Mouse (Mus musculus) ES-E14 (cell line): Measurements from ENCODE around the gene Gldc. TPM values are rescaled to one million over a fixed set of nuclear protein-coding genes. Genes with fewer than 3 reads are reported as not detected.

Experiments used
- DNase-seq: peaks from one replicate; pipeline ENCODE4 v3.0.0-alpha.2; 2013; ENCODE audit warnings: low read depth, low spot score
- H3K27ac ChIP-seq: 2 replicates; pipeline ENCODE4 v1.5.1; 2012; ENCODE audit warnings: low read depth, mild to moderate bottlenecking, low read length, moderate library complexity, mixed read lengths; ENCODE audit not compliant: poor library complexity, insufficient read depth, severe bottlenecking
- H3K36me3 ChIP-seq: 2 replicates; pipeline ENCODE4 v1.6.1; 2012; ENCODE audit warnings: mild to moderate bottlenecking, low read length, moderate library complexity, mixed read lengths; ENCODE audit not compliant: control insufficient read depth, poor library complexity, insufficient read depth, severe bottlenecking
- H3K4me1 ChIP-seq, 2 experiments: fragments of 150-350 bp in 1 of 2; sonication (generic) in 1 of 2; 2 replicates each; pipeline ENCODE4 v1.6.1; 2012; ENCODE audit warnings: low read length in 2 of 2, mild to moderate bottlenecking in 1 of 2, mixed read lengths in 1 of 2; ENCODE audit not compliant: control insufficient read depth in 2 of 2, insufficient read depth in 2 of 2, poor library complexity in 1 of 2
- H3K4me3 ChIP-seq, 2 experiments: fragments of 150-350 bp in 1 of 2; sonication (generic) in 1 of 2; 2 replicates each; pipeline ENCODE4 v1.5.1; 2012; ENCODE audit warnings: low read length in 2 of 2, low read depth in 1 of 2, mild to moderate bottlenecking in 1 of 2, mixed read lengths in 1 of 2; ENCODE audit not compliant: insufficient read depth in 1 of 2, poor library complexity in 1 of 2, severe bottlenecking in 1 of 2
- H3K9ac ChIP-seq: 2 replicates; pipeline ENCODE4 v1.6.1; 2012; ENCODE audit warnings: low read depth, mild to moderate bottlenecking, low read length, mixed read lengths; ENCODE audit not compliant: poor library complexity, insufficient read depth, severe bottlenecking
- H3K9me3 ChIP-seq: fragments of 150-350 bp; sonication (generic); 2 replicates; pipeline ENCODE4 v1.6.1; 2012; ENCODE audit warnings: low read depth, mild to moderate bottlenecking, low read length; ENCODE audit not compliant: control insufficient read depth, insufficient read depth
- CHD2 ChIP-seq: IDR thresholded peaks from 2 replicates; pipeline ENCODE4 v1.6.1; 2014; ENCODE audit warnings: mild to moderate bottlenecking, low read depth, low read length, inconsistent platforms
- HCFC1 ChIP-seq: IDR thresholded peaks from 2 replicates; pipeline ENCODE4 v1.6.1; 2012; ENCODE audit warnings: low read length, inconsistent platforms, borderline replicate concordance; ENCODE audit not compliant: insufficient read depth
- MAFK ChIP-seq: IDR thresholded peaks from 2 replicates; pipeline ENCODE4 v1.6.1; 2014; ENCODE audit warnings: mild to moderate bottlenecking, low read depth, low read length, inconsistent platforms; ENCODE audit not compliant: insufficient read depth
- ZC3H11A ChIP-seq: IDR thresholded peaks from 2 replicates; pipeline ENCODE4 v1.6.1; 2012; ENCODE audit warnings: low read depth, mild to moderate bottlenecking, inconsistent platforms, low read length, borderline replicate concordance
- ZNF384 ChIP-seq: IDR thresholded peaks from 2 replicates; pipeline ENCODE4 v1.6.1; 2012; ENCODE audit warnings: low read depth, low read length, inconsistent platforms
- in situ Hi-C, 2 experiments: fragments of 600-800 bp; cut with MboI; formaldehyde crosslinking; loops; one replicate each; pipeline ENCODE4 v1.15.1; 2025; ENCODE audit warnings: low sequenced_read_pairs in 2 of 2, inconsistent platforms in 1 of 2; ENCODE audit not compliant: unreplicated experiment in 2 of 2
- total RNA-seq: library from RNA; depleted of rRNA; stranded (reverse); fragments of 300-350 nt; gene quantifications from 2 replicates; pipeline ENCODE4 v1.2.3, GENCODE M21; 2012

Gene Gldc
- total RNA-seq, 1 experiment = 188 TPM

GRCm38 (mm10) chr19:30202177-30202576, 26.9 kb upstream of the Gldc start:
- in situ Hi-C loops = no loop called here
- TF ChIP-seq ZC3H11A (no peak), MAFK (no peak), CHD2 (no peak), HCFC1 (no peak), ZNF384 (no peak)
- H3K27ac ChIP-seq = no peak overlapping the region

GRCm38 (mm10) chr19:30194999-30195398, 19.8 kb upstream of the Gldc start:
- Histone ChIP-seq H3K4me3 (no peak overlapping the region), H3K4me1 (peaks cover 0 to 5% of the 10 kb centered on the region in 2 experiments; a peak in 1 of 4 replicates), H3K9ac (no peak overlapping the region), H3K36me3 (no peaks in the 10 kb centered on the region), H3K27ac (no peak overlapping the region), H3K9me3 (no peaks in the 10 kb centered on the region)
- in situ Hi-C loops = no loop called here
- no peak for DNase-seq
- TF ChIP-seq ZNF384 = no peak
- no peak for TF ChIP-seq HCFC1
- TF ChIP-seq MAFK = no peak
- no peak for TF ChIP-seq ZC3H11A
- no peak for TF ChIP-seq CHD2

More at GRCm38 (mm10) chr19:30202177-30202576, 26.9 kb upstream of the Gldc start:
- Histone ChIP-seq H3K36me3 (no peaks in the 10 kb centered on the region), H3K9me3 (no peaks in the 10 kb centered on the region), H3K9ac (no peak overlapping the region), H3K4me3 (no peak overlapping the region), H3K4me1 (peaks cover 0 to 2% of the 10 kb centered on the region in 2 experiments; a peak in 1 of 4 replicates)
- no peak for DNase-seq

GRCm38 (mm10) chr19:30187232-30187631, 12.0 kb upstream of the Gldc start:
- in situ Hi-C loops = no loop called here
- TF ChIP-seq MAFK (no peak), CHD2 (no peak), ZNF384 (no peak), ZC3H11A (no peak), HCFC1 (no peak)
- Histone ChIP-seq H3K36me3 (no peaks in the 10 kb centered on the region), H3K4me1 (peaks cover 0 to 3% of the 10 kb centered on the region in 2 experiments; a peak in 1 of 4 replicates), H3K9me3 (no peaks in the 10 kb centered on the region), H3K9ac (no peak overlapping the region), H3K27ac (no peak overlapping the region), H3K4me3 (no peak overlapping the region)
- no peak for DNase-seq

GRCm38 (mm10) chr19:30185536-30185935, 10.3 kb upstream of the Gldc start:
- Histone ChIP-seq H3K9ac (no peak overlapping the region), H3K4me1 (peaks cover 3 to 4% of the 10 kb centered on the region in 2 experiments; a peak in 1 of 4 replicates), H3K27ac (peak overlapping the region; percentile 41), H3K9me3 (no peaks in the 10 kb centered on the region), H3K4me3 (peak overlapping the region; percentile 70 to 72), H3K36me3 (no peaks in the 10 kb centered on the region)
- in situ Hi-C loops = no loop called here
- TF ChIP-seq CHD2 = 0 out of 2 replicates have a peak, but pooled peaks have one; percentile 31
- 0 out of 2 replicates have a peak, but pooled peaks have one; percentile 23 for TF ChIP-seq HCFC1
- TF ChIP-seq MAFK = peak; percentile 51; the same call in 1 of the 2 replicates
- TF ChIP-seq ZC3H11A = no peak
- DNase-seq = peak; percentile 71

GRCm38 (mm10) chr19:30179979-30180378, 4.8 kb upstream of the Gldc start:
- H3K36me3 ChIP-seq = no peaks in the 10 kb centered on the region
- DNase-seq = no peak
- TF ChIP-seq ZNF384 (no peak), ZC3H11A (no peak), CHD2 (no peak), MAFK (no peak), HCFC1 (no peak)

More at GRCm38 (mm10) chr19:30179979-30180378, 4.8 kb upstream of the Gldc start:
- Histone ChIP-seq H3K9me3 (no peaks in the 10 kb centered on the region), H3K4me3 (no peak overlapping the region), H3K9ac (no peak overlapping the region), H3K4me1 (peaks cover 4 to 6% of the 10 kb centered on the region in 2 experiments; a peak in 1 of 4 replicates), H3K27ac (no peak overlapping the region)
- in situ Hi-C loops = no loop called here
